Mouse (Mus musculus) myocyte (in vitro differentiated cells): ENCODE results near the gene Trabd2b. TPM values are rescaled to one million over a fixed set of nuclear protein-coding genes. Genes with fewer than 3 reads are reported as not detected.

Source experiments
- H3K27me3 ChIP-seq: one replicate; pipeline ENCODE4 v1.6.1; 2011; ENCODE audit not compliant: control insufficient read depth, insufficient read depth, insufficient read length
- H3K36me3 ChIP-seq: one replicate; pipeline ENCODE4 v1.6.1; 2011; ENCODE audit not compliant: control insufficient read depth, insufficient read depth
- H3K4me2 ChIP-seq: one replicate; pipeline ENCODE4 v1.6.1; 2011; ENCODE audit warnings: low read depth, control low read depth
- H3K4me3 ChIP-seq: one replicate; pipeline ENCODE4 v1.5.1; 2011; ENCODE audit warnings: mild to moderate bottlenecking, control low read depth, moderate library complexity
- H3K79me2 ChIP-seq: one replicate; pipeline ENCODE4 v1.6.1; 2011; ENCODE audit not compliant: control insufficient read depth, insufficient read depth
- H3ac ChIP-seq: one replicate; pipeline ENCODE4 v1.6.1; 2011; ENCODE audit not compliant: control insufficient read depth, insufficient read length
- CEBPB ChIP-seq: IDR thresholded peaks from 2 replicates; pipeline ENCODE4 v1.6.1; 2011; ENCODE audit warnings: mild to moderate bottlenecking, moderate library complexity; ENCODE audit not compliant: poor library complexity, insufficient read depth, severe bottlenecking
- E2F4 ChIP-seq: IDR thresholded peaks from one replicate; pipeline ENCODE4 v1.6.1; 2011; ENCODE audit warnings: mild to moderate bottlenecking, control low read depth, moderate library complexity; ENCODE audit not compliant: insufficient read depth
- MAX ChIP-seq: IDR thresholded peaks from one replicate; pipeline ENCODE4 v1.6.1; 2011; ENCODE audit warnings: low read depth, mild to moderate bottlenecking, control low read depth
- MYOD1 ChIP-seq, 3 experiments: IDR thresholded peaks; one replicate each; pipeline ENCODE4 v1.6.1; 2011; ENCODE audit warnings: control low read depth in 2 of 3, low read depth in 2 of 3, mild to moderate bottlenecking in 2 of 3, moderate library complexity in 1 of 3; ENCODE audit not compliant: insufficient read length in 2 of 3, control insufficient read depth in 1 of 3
- MYOG ChIP-seq, 3 experiments: IDR thresholded peaks; one replicate each; pipeline ENCODE4 v1.6.1; 2011; ENCODE audit warnings: control low read depth in 2 of 3, low read depth in 2 of 3, mild to moderate bottlenecking in 2 of 3; ENCODE audit not compliant: insufficient read length in 2 of 3, control insufficient read depth in 1 of 3, insufficient read depth in 1 of 3
- POLR2A ChIP-seq: IDR thresholded peaks from one replicate; pipeline ENCODE4 v1.6.1; 2011; ENCODE audit warnings: low read depth, mild to moderate bottlenecking, control low read depth, moderate library complexity; ENCODE audit not compliant: insufficient read length
- POLR2AphosphoS2 ChIP-seq: IDR thresholded peaks from one replicate; pipeline ENCODE4 v1.6.1; 2011; ENCODE audit warnings: low read depth, control low read depth; ENCODE audit not compliant: insufficient read length
- REST ChIP-seq: IDR thresholded peaks from one replicate; pipeline ENCODE4 v1.6.1; 2011; ENCODE audit warnings: mild to moderate bottlenecking, control low read depth, moderate library complexity; ENCODE audit not compliant: insufficient read depth, insufficient read length
- SRF ChIP-seq: IDR thresholded peaks from one replicate; pipeline ENCODE4 v1.6.1; 2011; ENCODE audit warnings: low read depth; ENCODE audit not compliant: control insufficient read depth, insufficient read length
- TCF12 ChIP-seq: IDR thresholded peaks from one replicate; pipeline ENCODE4 v1.6.1; 2011; ENCODE audit warnings: mild to moderate bottlenecking, control low read depth; ENCODE audit not compliant: poor library complexity, insufficient read depth, severe bottlenecking
- TCF3 ChIP-seq: IDR thresholded peaks from one replicate; pipeline ENCODE4 v1.6.1; 2011; ENCODE audit warnings: low read depth, control low read depth; ENCODE audit not compliant: insufficient read length
- USF1 ChIP-seq: IDR thresholded peaks from one replicate; pipeline ENCODE4 v1.6.1; 2011; ENCODE audit warnings: low read depth, mild to moderate bottlenecking, control low read depth, moderate library complexity
- polyA plus RNA-seq: library from polyadenylated mRNA; unstranded; fragments of >200 nt; fragmentation: generic; extraction: Trizol; gene quantifications from one replicate; pipeline ENCODE4 v1.2.1, GENCODE M21; 2012; ENCODE audit warnings: missing spikeins

Gene Trabd2b
- polyA plus RNA-seq, 1 experiment: 0.79 TPM

DNA sequence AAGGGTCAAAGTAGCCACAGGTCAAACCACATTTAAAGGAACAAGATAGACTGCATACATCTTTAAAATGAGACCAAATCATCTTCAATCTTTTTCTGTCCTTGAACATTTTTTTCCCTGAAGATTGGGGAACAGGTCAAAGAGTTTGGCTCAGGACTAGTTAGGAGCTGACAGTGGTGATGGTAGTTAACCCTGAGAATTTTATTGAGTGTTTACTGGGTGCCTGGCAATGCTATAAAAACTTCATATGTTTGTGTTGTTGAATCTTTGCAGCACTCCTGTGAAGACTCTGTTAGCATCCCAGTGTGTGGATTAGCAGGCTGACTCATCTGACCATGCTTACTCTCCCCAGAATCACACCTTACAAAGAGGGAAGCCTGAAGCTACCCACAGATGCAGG is 238.8 kb downstream of the Trabd2b start:
- Histone ChIP-seq H3K79me2 (no peaks in the 10 kb centered on the region), H3K4me2 (no peak overlapping the region), H3ac (no peak overlapping the region), H3K36me3 (no peaks in the 10 kb centered on the region), H3K27me3 (peaks cover 15% of the 10 kb centered on the region), H3K4me3 (no peak overlapping the region)
- TF ChIP-seq USF1 (no peak), POLR2AphosphoS2 (no peak), REST (no peak), TCF12 (no peak), CEBPB (no peak), E2F4 (no peak), MAX (no peak), TCF3 (no peak), MYOG (IDR thresholded peaks at IDR 0.05; ENCODE audit: control insufficient read depth in 1 of 3, insufficient read depth in 1 of 3, insufficient read length in 2 of 3, low read depth in 2 of 3) (no peak), POLR2A (no peak), MYOD1 (IDR thresholded peaks at IDR 0.05; ENCODE audit: control insufficient read depth in 1 of 3, insufficient read length in 2 of 3, low read depth in 2 of 3) (no peak), SRF (no peak)

GRCm38 (mm10) chr4:114646825-114647681 is 240.5 kb downstream of the Trabd2b start:
- TF ChIP-seq MAX: no peak
- no peak for TF ChIP-seq TCF12
- TF ChIP-seq USF1: no peak
- no peak for TF ChIP-seq MYOD1 (IDR thresholded peaks at IDR 0.05; ENCODE audit: control insufficient read depth in 1 of 3, insufficient read length in 2 of 3, low read depth in 2 of 3)
- no peak for TF ChIP-seq POLR2AphosphoS2
- no peak for TF ChIP-seq MYOG (IDR thresholded peaks at IDR 0.05; ENCODE audit: control insufficient read depth in 1 of 3, insufficient read depth in 1 of 3, insufficient read length in 2 of 3, low read depth in 2 of 3)
- no peak for TF ChIP-seq TCF3
- no peak for TF ChIP-seq SRF
- no peak for TF ChIP-seq CEBPB
- no peak for TF ChIP-seq REST
- TF ChIP-seq POLR2A: no peak
- H3K27me3 ChIP-seq: peaks cover 21% of the 10 kb centered on the region
- no peaks in the 10 kb centered on the region for H3K36me3 ChIP-seq

DNA sequence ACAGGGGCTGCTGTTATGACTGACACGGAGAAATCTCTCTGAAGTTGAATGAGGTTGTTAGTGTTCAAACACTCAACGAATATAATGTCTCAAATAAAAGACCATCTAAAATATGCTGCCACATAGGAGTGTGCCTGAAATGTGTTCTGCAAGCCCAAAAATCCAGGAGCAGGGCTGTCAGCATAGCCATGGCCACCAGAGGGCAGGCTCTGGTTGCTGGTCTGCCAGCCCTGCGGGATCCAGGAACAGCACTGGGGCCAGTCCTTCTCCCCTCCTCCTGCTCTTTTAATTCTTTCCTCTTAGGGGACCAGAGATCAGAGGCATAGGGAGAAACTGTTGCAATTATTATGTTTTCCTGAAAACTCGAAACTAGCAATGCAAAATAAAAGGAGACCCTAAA is 241.2 kb downstream of the Trabd2b start:
- H3K27me3 ChIP-seq: peaks cover 21% of the 10 kb centered on the region

More at GRCm38 (mm10) chr4:114646825-114647681, 240.5 kb downstream of the Trabd2b start:
- Histone ChIP-seq H3K79me2 (no peaks in the 10 kb centered on the region), H3ac (no peak overlapping the region), H3K4me3 (no peak overlapping the region), H3K4me2 (no peak overlapping the region)

GRCm38 (mm10) chr4:114648532-114649074 is 242.1 kb downstream of the Trabd2b start:
- Histone ChIP-seq H3K4me3 (no peak overlapping the region), H3K36me3 (no peaks in the 10 kb centered on the region), H3K4me2 (no peak overlapping the region), H3ac (no peak overlapping the region), H3K27me3 (peaks cover 21% of the 10 kb centered on the region), H3K79me2 (no peaks in the 10 kb centered on the region)
- no peak for TF ChIP-seq MAX
- TF ChIP-seq POLR2A: no peak
- no peak for TF ChIP-seq MYOG (IDR thresholded peaks at IDR 0.05; ENCODE audit: control insufficient read depth in 1 of 3, insufficient read depth in 1 of 3, insufficient read length in 2 of 3, low read depth in 2 of 3)
- TF ChIP-seq CEBPB: no peak
- TF ChIP-seq TCF12: no peak
- no peak for TF ChIP-seq TCF3
- no peak for TF ChIP-seq MYOD1 (IDR thresholded peaks at IDR 0.05; ENCODE audit: control insufficient read depth in 1 of 3, insufficient read length in 2 of 3, low read depth in 2 of 3)
- no peak for TF ChIP-seq SRF
- no peak for TF ChIP-seq E2F4
- TF ChIP-seq USF1: no peak
- no peak for TF ChIP-seq REST
- TF ChIP-seq POLR2AphosphoS2: no peak

More for the DNA sequence above, 241.2 kb downstream of the Trabd2b start:
- Histone ChIP-seq H3K4me3 (no peak overlapping the region), H3K36me3 (no peaks in the 10 kb centered on the region), H3K79me2 (no peaks in the 10 kb centered on the region), H3K4me2 (no peak overlapping the region), H3ac (no peak overlapping the region)
- no peak for TF ChIP-seq SRF
- TF ChIP-seq E2F4: no peak
- TF ChIP-seq USF1: no peak
- no peak for TF ChIP-seq POLR2AphosphoS2
- TF ChIP-seq CEBPB: no peak
- TF ChIP-seq MYOD1 (IDR thresholded peaks at IDR 0.05; ENCODE audit: control insufficient read depth in 1 of 3, insufficient read length in 2 of 3, low read depth in 2 of 3): no peak
- no peak for TF ChIP-seq MAX
- TF ChIP-seq REST: no peak
- TF ChIP-seq MYOG (IDR thresholded peaks at IDR 0.05; ENCODE audit: control insufficient read depth in 1 of 3, insufficient read depth in 1 of 3, insufficient read length in 2 of 3, low read depth in 2 of 3): no peak
- no peak for TF ChIP-seq TCF3
- no peak for TF ChIP-seq POLR2A
- no peak for TF ChIP-seq TCF12
